Mouse (Mus musculus) C2C12 (cell line): ENCODE measurements around the gene Mthfsd. TPM values are rescaled to one million over a fixed set of nuclear protein-coding genes. Genes with fewer than 3 reads are reported as not detected.
"Not testable (repeated sequence)": the region's sequence is repeated elsewhere in the genome, so short reads cannot be mapped to it uniquely, and the experiment has no call there.

Experiments
- H3K27me3 ChIP-seq: one replicate; pipeline ENCODE4 v1.6.1; 2011; ENCODE audit not compliant: control insufficient read depth, insufficient read depth, insufficient read length
- H3K36me3 ChIP-seq: one replicate; pipeline ENCODE4 v1.6.1; 2011; ENCODE audit not compliant: control insufficient read depth, insufficient read depth
- H3K4me3 ChIP-seq: one replicate; pipeline ENCODE4 v1.5.1; 2011; ENCODE audit warnings: mild to moderate bottlenecking, control low read depth; ENCODE audit not compliant: poor library complexity, insufficient read depth, severe bottlenecking
- H3K79me2 ChIP-seq: one replicate; pipeline ENCODE4 v1.6.1; 2011; ENCODE audit not compliant: control insufficient read depth, insufficient read depth
- H3K79me3 ChIP-seq: one replicate; pipeline ENCODE4 v1.6.1; 2011; ENCODE audit warnings: low read depth, control low read depth
- H3ac ChIP-seq: one replicate; pipeline ENCODE3; 2011; ENCODE audit warnings: low read depth; ENCODE audit not compliant: control insufficient read depth, insufficient read length
- CEBPB ChIP-seq: IDR thresholded peaks from one replicate; pipeline ENCODE4 v1.6.1; 2011; ENCODE audit warnings: low read depth, mild to moderate bottlenecking, control low read depth, moderate library complexity
- CTCF ChIP-seq: IDR thresholded peaks from one replicate; pipeline ENCODE4 v1.5.1; 2011; ENCODE audit not compliant: control insufficient read depth, insufficient read depth, insufficient read length
- FOSL1 ChIP-seq: IDR thresholded peaks from one replicate; pipeline ENCODE4 v1.8.0; 2011; ENCODE audit warnings: mild to moderate bottlenecking, low read length; ENCODE audit not compliant: poor library complexity, insufficient read depth, severe bottlenecking
- MAX ChIP-seq: IDR thresholded peaks from one replicate; pipeline ENCODE4 v1.6.1; 2011; ENCODE audit warnings: mild to moderate bottlenecking, control low read depth
- MYOD1 ChIP-seq: IDR thresholded peaks from one replicate; pipeline ENCODE4 v1.6.1; 2011; ENCODE audit warnings: low read depth; ENCODE audit not compliant: control insufficient read depth, insufficient read length
- MYOG ChIP-seq: IDR thresholded peaks from one replicate; pipeline ENCODE4 v1.6.1; 2011; ENCODE audit not compliant: control insufficient read depth, insufficient read length; ENCODE audit errors: extremely low read depth
- USF1 ChIP-seq: IDR thresholded peaks from one replicate; pipeline ENCODE4 v1.6.1; 2011; ENCODE audit warnings: low read depth, mild to moderate bottlenecking, control low read depth, moderate library complexity
- long read RNA-seq, 2 experiments: library from polyadenylated mRNA; unstranded; transcript quantifications; one replicate each; pipeline ENCODE4 v2.0.0; 2019 to 2020
- polyA plus RNA-seq: library from polyadenylated mRNA; unstranded; fragments of >200 nt; fragmentation: generic; extraction: Trizol; gene quantifications from one replicate; pipeline ENCODE4 v1.2.1, GENCODE M21; 2012; ENCODE audit warnings: missing spikeins

The Mthfsd gene
- 22.7 TPM for polyA plus RNA-seq
- long read RNA-seq, experiment 1, transcript Mthfsd-206 (10 exons, 1,060 nt): major isoform, 5 of 16 reads
- long read RNA-seq, experiment 1, partial matches to known transcripts: 4 of 16 reads
- long read RNA-seq, experiment 1, other reads (novel, unspliced or antisense): 6 of 16 reads
- long read RNA-seq, experiment 2, partial matches to known transcripts: 7 of 41 reads
- long read RNA-seq, experiment 2, other reads (novel, unspliced or antisense): 29 of 41 reads

GRCm38 (mm10) chr8:121107668-121108656 lies at the start of gene Mthfsd:
TSS of gene Mthfsd (minus strand) at chr8:121108392.
- Histone ChIP-seq H3K79me3 (no peaks in the 10 kb centered on the region), H3K4me3 (peak within 1 kb of the TSS; percentile 66), H3K27me3 (no peaks in the 10 kb centered on the region), H3K79me2 (peaks cover 19% of the 10 kb centered on the region), H3ac (peak within 1 kb of the TSS; percentile 96), H3K36me3 (peaks cover 14% of the 10 kb centered on the region)
- no peak for TF ChIP-seq MYOD1
- TF ChIP-seq CTCF: no peak
- no peak for TF ChIP-seq USF1
- TF ChIP-seq MAX: no peak
- TF ChIP-seq FOSL1: no peak
- no peak for TF ChIP-seq CEBPB
- TF ChIP-seq MYOG: no peak

GRCm38 (mm10) chr8:121156990-121157491 lies 48.8 kb upstream of the Mthfsd start:
- Histone ChIP-seq H3ac (no peak overlapping the region), H3K79me3 (no peaks in the 10 kb centered on the region), H3K27me3 (no peaks in the 10 kb centered on the region), H3K4me3 (no peak overlapping the region), H3K36me3 (no peaks in the 10 kb centered on the region), H3K79me2 (no peaks in the 10 kb centered on the region)
- TF ChIP-seq MYOG (no peak), CEBPB (no peak)

- Histone ChIP-seq H3K27me3 (no peaks in the 10 kb centered on the region), H3ac (no peak overlapping the region), H3K36me3 (no peaks in the 10 kb centered on the region), H3K4me3 (no peak overlapping the region), H3K79me3 (no peaks in the 10 kb centered on the region), H3K79me2 (no peaks in the 10 kb centered on the region)
- TF ChIP-seq CEBPB (no peak), FOSL1 (no peak), CTCF (no peak)
Measured at GRCm38 (mm10) chr8:121152394-121152793, 44.2 kb upstream of the Mthfsd start.

GRCm38 (mm10) chr8:121148573-121149083 lies 40.4 kb upstream of the Mthfsd start:
- Histone ChIP-seq H3K4me3 (no peak overlapping the region), H3K79me2 (no peaks in the 10 kb centered on the region), H3ac (no peak overlapping the region), H3K36me3 (no peaks in the 10 kb centered on the region), H3K79me3 (no peaks in the 10 kb centered on the region), H3K27me3 (no peaks in the 10 kb centered on the region)
- TF ChIP-seq CEBPB (no peak), MYOD1 (no peak), MAX (no peak), FOSL1 (no peak), USF1 (no peak), CTCF (no peak), MYOG (no peak)

- H3K27me3 ChIP-seq, H3ac ChIP-seq, H3K79me2 ChIP-seq: not testable (repeated sequence)
Measured at GRCm38 (mm10) chr8:121145457-121146134, 37.4 kb upstream of the Mthfsd start.

More at GRCm38 (mm10) chr8:121145457-121146134, 37.4 kb upstream of the Mthfsd start:
- H3K79me3 ChIP-seq, H3K4me3 ChIP-seq, H3K36me3 ChIP-seq: not testable (repeated sequence)
